Mouse (Mus musculus) neural tube, postnatal 0 days (tissue): ENCODE data around the gene Mat2b. TPM values are rescaled to one million over a fixed set of nuclear protein-coding genes. Genes with fewer than 3 reads are reported as not detected.

Source experiments
- polyA plus RNA-seq: library from polyadenylated mRNA; unstranded; fragments of >200 nt; fragmentation: Nextera tagmentation; extraction: Ambion mirVana; gene quantifications from 2 replicates; pipeline ENCODE4 v1.2.1, GENCODE M21; 2015

Gene Mat2b
- polyA plus RNA-seq: 50.4 and 53.1 TPM in 2 replicates

DNA sequence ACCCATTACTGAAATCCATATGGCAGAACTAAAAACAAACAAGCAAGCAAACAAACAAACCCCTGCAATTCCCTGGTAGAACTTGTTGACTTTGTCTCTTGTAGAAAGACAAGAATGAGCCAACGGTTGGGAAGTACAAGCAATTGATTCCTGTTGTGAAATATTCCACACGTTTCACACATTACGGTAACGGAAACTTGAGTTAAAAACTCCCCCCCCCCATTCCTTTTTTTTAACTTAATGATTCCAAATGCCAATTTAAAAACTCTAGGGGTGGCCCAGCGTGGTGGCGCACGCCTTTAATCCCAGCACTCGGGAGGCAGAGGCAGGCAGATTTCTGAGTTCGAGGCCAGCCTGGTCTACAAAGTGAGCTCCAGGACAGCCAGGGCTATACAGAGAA, at the start of gene Mat2b:
Gene Mat2b (minus strand): TSS at position 101 of the 400 bp plus-strand sequence.

GRCm38 (mm10) chr11:40733339-40734174, 38.6 kb upstream of the Mat2b start, which contains the start of the genes Hmmr and Nudcd2:
Gene Hmmr (minus strand): TSS chr11:40733422.
Gene Nudcd2 (plus strand): TSS chr11:40733667.

Other genes starting within 250 kb of the Mat2b start
- gene Hmmr, start 38.2 kb upstream of the Mat2b start, polyA plus RNA-seq: 3.4 and 3.7 TPM in 2 replicates
- gene Nudcd2, start 38.5 kb upstream of the Mat2b start, polyA plus RNA-seq: 55.1 and 58.3 TPM in 2 replicates
- 31.5 and 32.3 TPM in 2 replicates for gene Ccng1, start 60.1 kb upstream of the Mat2b start, polyA plus RNA-seq